Mouse (Mus musculus) cerebral cortex, adult 2 months (tissue): ENCODE results near the gene Gipc3.

Experiments
- WGBS: fragments of 180-500 bp; shearing (Covaris S2); methylation state at CpG from one replicate; pipeline ENCODE4 v1.1.7; 2018; 5-methylcytosine and 5-hydroxymethylcytosine counted together

The Gipc3 gene

GRCm38 (mm10) chr10:81346453-81347067, 3.5 kb upstream of the Gipc3 start:
- 22% methylated on average over 55 of the region's 55 CpGs for WGBS

- 84% methylated on average over 4 of the region's 4 CpGs for WGBS
Measured at GRCm38 (mm10) chr10:81345162-81345534, 2.1 kb upstream of the Gipc3 start.

- WGBS: 50% methylated on average over 8 of the region's 8 CpGs
Measured at GRCm38 (mm10) chr10:81344421-81345161, 1.5 kb upstream of the Gipc3 start.

DNA sequence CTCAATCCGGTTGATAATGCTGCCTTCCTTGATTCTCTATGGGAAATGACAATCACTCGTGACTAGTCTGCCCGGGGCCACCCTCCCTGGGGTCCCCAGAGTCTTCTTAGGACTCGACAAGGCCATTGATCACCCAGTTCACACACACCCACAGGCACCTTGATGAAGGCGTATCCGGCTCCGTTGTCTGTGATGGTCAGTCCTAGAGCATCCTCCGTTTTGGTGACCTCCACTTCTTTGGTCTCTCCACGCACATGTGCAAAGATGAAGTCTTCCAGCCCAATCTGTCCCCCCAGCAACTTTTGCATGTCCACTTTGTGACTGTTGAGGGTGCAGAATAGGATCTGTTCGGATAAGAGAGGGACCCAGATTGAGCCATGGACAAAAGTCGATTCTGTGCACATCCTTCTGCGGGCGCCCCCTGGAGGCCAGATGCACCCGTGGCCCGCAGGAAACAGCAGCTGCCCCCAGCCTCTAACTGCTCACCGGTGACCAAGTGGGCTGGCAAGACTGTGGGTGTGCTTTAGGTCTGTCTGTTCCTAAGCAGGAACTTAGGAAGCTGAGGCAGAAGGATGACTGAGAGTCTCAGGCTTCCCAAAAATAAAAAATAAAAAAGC, 1.6 kb downstream of the Gipc3 start:
- 42% methylated on average over 16 of the region's 16 CpGs for WGBS

- WGBS: 55% methylated on average over 17 of the region's 17 CpGs
Measured at GRCm38 (mm10) chr10:81340551-81341332, 2.3 kb downstream of the Gipc3 start.

DNA sequence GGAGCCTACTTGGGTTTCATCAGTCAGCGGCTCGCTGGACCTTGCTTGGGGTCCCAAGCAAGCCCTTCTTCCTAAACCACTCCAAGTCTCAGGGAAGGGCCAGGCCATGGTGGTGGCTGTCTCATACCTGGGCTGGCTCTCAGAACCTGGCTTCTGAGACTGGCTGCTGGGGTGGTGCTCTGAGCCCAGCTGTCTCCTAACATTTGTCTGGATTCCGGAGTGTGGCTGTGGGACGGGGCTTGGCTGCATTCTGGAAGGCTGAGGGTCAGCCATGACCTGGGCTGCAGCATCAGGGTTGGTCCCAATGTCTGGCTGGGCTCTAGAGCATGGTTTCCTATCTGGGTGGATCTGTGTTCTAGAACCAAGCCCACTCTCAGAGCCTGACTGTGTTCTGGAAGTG, 6.5 kb downstream of the Gipc3 start:
- 97% methylated on average over 4 of the region's 4 CpGs for WGBS

GRCm38 (mm10) chr10:81335393-81336340, 7.4 kb downstream of the Gipc3 start:
- 52% methylated on average over 19 of the region's 19 CpGs for WGBS

DNA sequence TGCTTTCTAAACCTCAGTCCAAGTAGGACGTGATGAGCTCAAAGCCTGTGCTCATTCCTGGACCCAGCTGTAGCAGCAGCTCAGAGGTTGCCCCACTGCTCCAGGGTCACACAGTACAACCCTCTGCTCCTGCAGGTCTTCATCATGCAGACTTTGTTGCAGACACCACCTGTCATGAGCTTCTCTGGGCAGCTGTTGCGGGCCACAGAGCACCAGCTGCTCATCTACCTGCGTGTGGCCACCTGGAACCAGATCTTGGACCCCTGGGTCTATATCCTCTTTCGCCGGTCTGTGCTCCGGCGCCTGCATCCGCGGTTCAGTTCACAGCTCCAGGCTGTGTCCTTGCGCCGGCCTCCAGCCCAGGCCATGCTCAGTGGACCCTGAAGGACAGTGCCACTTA, 8.7 kb downstream of the Gipc3 start:
- 84% methylated on average over 11 of the region's 11 CpGs for WGBS

DNA sequence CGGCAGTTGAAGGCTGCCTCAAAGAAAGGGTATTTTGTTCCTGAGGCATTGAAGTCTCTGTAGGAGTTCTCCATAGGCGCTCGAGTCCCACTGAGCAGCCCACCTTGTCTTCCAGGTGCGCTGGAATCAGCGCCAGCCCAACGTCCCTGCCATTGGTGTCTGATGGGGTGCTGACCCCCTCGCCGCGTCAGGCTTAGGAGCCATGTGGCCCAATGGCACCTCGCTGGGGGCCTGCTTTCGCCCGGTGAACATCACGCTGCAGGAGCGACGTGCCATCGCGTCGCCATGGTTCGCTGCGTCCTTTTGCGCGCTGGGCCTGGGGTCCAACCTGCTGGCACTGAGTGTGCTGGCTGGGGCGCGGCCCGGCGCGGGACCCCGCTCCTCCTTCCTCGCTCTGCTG, 10.8 kb downstream of the Gipc3 start:
- WGBS: 32% methylated on average over 29 of the region's 29 CpGs

DNA sequence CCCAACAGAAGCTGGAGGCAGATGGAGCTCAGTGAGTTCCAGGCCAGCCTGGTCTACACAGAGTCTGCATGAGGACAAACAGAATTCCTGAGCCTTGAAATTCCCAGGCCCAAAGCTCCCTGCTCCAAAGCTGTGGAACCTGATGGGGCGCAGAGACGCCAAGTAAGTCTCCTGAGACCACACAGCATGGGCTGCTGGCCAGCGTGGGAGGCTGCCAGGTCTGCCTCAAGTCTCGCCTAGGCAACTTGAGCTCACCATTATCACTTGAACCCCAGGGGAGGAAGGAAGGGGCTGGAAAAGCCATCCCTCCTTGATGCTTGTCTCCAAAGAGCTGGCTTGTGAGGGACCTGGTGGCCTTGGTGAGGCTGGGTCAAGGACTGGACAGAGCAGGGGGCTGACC, 13.1 kb downstream of the Gipc3 start:
- 68% methylated on average over 4 of the region's 4 CpGs for WGBS

GRCm38 (mm10) chr10:81329194-81329975, 13.7 kb downstream of the Gipc3 start:
- WGBS: 67% methylated on average over 10 of the region's 10 CpGs

DNA sequence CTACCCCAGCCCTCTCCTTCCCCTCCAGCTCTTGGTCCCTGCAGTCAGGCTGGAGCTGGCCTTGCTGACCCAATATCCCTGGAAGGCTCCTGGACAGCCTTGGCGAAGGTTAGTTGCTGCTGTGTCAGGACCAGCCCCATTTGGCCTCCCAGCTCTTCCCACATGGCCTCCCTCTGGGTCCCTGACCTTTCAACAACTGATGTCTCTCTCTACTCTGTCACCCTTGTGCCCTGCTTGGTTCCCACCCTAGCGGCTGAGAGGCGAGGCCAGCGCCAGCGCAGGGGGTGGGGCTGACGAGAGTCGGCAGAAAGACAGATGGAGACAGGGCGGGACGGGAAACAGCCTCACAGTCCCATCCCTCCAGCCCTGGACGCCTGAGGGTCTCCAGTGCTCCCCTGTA, 14.7 kb downstream of the Gipc3 start, which contains the start of gene Tbxa2r:
Gene Tbxa2r (plus strand): TSS at position 346 of the 400 bp plus-strand sequence.
- 34% methylated on average over 10 of the region's 10 CpGs for WGBS

GRCm38 (mm10) chr10:81327959-81328358, 15.1 kb downstream of the Gipc3 start:
- 72% methylated on average over 2 of the region's 2 CpGs for WGBS

DNA sequence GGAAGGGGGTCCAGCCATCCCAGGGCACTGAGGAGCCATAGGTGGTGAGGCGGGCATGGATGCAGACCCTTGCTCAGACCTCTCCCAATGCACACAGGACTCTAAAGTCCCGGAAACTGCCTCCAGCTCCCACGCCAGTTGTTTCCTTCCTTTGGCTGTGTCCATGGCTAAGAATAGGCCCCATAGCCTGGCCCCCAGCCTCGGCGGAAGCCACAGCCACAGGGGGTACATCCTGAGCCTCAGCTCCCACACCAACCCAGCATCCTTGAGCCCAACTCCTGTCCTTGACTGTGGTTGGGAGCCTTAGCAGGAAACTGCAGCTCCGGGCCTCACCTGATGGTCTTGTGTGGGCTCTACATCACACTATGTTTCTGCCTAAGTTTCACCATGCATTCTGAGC, 16.2 kb downstream of the Gipc3 start:
- WGBS: 62% methylated on average over 6 of the region's 6 CpGs

DNA sequence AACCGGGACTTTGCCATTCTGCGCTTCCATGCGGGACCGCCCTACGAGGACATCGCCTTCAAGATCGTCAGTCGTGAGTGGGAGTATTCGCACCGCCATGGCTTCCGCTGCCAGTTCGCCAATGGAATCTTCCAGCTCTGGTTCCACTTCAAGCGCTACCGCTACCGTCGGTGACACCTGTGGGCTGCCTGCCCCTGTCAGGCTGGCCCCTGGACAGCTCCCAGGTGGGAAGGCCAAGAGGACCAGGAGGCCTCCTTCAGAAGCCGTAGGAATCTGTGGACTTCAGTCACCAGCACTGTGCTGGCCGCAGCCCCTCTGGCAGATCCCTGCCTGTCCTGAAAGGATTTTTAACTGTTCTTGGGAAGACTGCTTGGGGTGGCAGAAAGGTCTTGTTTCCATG, 17.3 kb downstream of the Gipc3 start:
- WGBS: 93% methylated on average over 18 of the region's 18 CpGs

GRCm38 (mm10) chr10:81325176-81325575, 17.9 kb downstream of the Gipc3 start:
- WGBS: 95% methylated on average over 21 of the region's 21 CpGs

GRCm38 (mm10) chr10:81323791-81324530, 19.1 kb downstream of the Gipc3 start:
- 94% methylated on average over 18 of the region's 18 CpGs for WGBS

- 91% methylated on average over 23 of the region's 23 CpGs for WGBS
Measured at GRCm38 (mm10) chr10:81323141-81323775, 19.8 kb downstream of the Gipc3 start.

GRCm38 (mm10) chr10:81322444-81322843, 20.6 kb downstream of the Gipc3 start:
- 91% methylated on average over 27 of the region's 27 CpGs for WGBS
